Mouse (Mus musculus): ENCODE measurements around the gene Pdzd2. TPM values are rescaled to one million over a fixed set of nuclear protein-coding genes. Genes with fewer than 3 reads are reported as not detected.

The Pdzd2 gene
- polyA plus RNA-seq, 1 experiment = under 0.01 TPM

GRCm38 (mm10) chr15:12508765-12509377, 230.9 kb downstream of the Pdzd2 start:
- Histone ChIP-seq H3K9me3 (ENCODE audit: control insufficient read depth, low read length) (no peaks in the 10 kb centered on the region), H3K27me3 (ENCODE audit: control insufficient read depth) (no peaks in the 10 kb centered on the region), H3K36me3 (ENCODE audit: control insufficient read depth) (no peaks in the 10 kb centered on the region), H3K4me3 (replicated peaks) (no peak overlapping the region), H3K4me1 (ENCODE audit: control insufficient read depth) (no peaks in the 10 kb centered on the region)
- no peak for TF ChIP-seq TAL1 (IDR thresholded peaks at IDR 0.05; ENCODE audit: low read length)

- TF ChIP-seq GATA1 (IDR thresholded peaks at IDR 0.05; ENCODE audit: low read length) (no peak), TAL1 (IDR thresholded peaks at IDR 0.05; ENCODE audit: low read length) (no peak)
- Histone ChIP-seq H3K4me3 (replicated peaks) (no peak overlapping the region), H3K4me1 (ENCODE audit: control insufficient read depth) (no peaks in the 10 kb centered on the region), H3K27me3 (ENCODE audit: control insufficient read depth) (no peaks in the 10 kb centered on the region), H3K9me3 (ENCODE audit: control insufficient read depth, low read length) (no peaks in the 10 kb centered on the region), H3K36me3 (ENCODE audit: control insufficient read depth) (no peaks in the 10 kb centered on the region)
Measured at GRCm38 (mm10) chr15:12507523-12507922, 232.2 kb downstream of the Pdzd2 start.

GRCm38 (mm10) chr15:12506514-12506913, 233.2 kb downstream of the Pdzd2 start:
- no peaks in the 10 kb centered on the region for H3K27me3 ChIP-seq (ENCODE audit: control insufficient read depth)
- no peak for TF ChIP-seq GATA1 (IDR thresholded peaks at IDR 0.05; ENCODE audit: low read length)
- no peak for TF ChIP-seq TAL1 (IDR thresholded peaks at IDR 0.05; ENCODE audit: low read length)
- H3K36me3 ChIP-seq (ENCODE audit: control insufficient read depth) = no peaks in the 10 kb centered on the region
- no peaks in the 10 kb centered on the region for H3K4me1 ChIP-seq (ENCODE audit: control insufficient read depth)
- H3K9me3 ChIP-seq (ENCODE audit: control insufficient read depth, low read length) = no peaks in the 10 kb centered on the region
- H3K4me3 ChIP-seq (replicated peaks) = no peak overlapping the region

- Histone ChIP-seq H3K4me3 (replicated peaks) (no peak overlapping the region), H3K4me1 (ENCODE audit: control insufficient read depth) (no peaks in the 10 kb centered on the region), H3K36me3 (ENCODE audit: control insufficient read depth) (no peaks in the 10 kb centered on the region), H3K9me3 (ENCODE audit: control insufficient read depth, low read length) (no peaks in the 10 kb centered on the region), H3K27me3 (ENCODE audit: control insufficient read depth) (no peaks in the 10 kb centered on the region)
- TF ChIP-seq GATA1 (IDR thresholded peaks at IDR 0.05; ENCODE audit: low read length) (no peak), TAL1 (IDR thresholded peaks at IDR 0.05; ENCODE audit: low read length) (no peak)
Measured at GRCm38 (mm10) chr15:12506085-12506484, 233.6 kb downstream of the Pdzd2 start.

GRCm38 (mm10) chr15:12505556-12505955, 234.2 kb downstream of the Pdzd2 start:
- TF ChIP-seq GATA1 (IDR thresholded peaks at IDR 0.05; ENCODE audit: low read length) (no peak), TAL1 (IDR thresholded peaks at IDR 0.05; ENCODE audit: low read length) (no peak)
- no peaks in the 10 kb centered on the region for H3K4me1 ChIP-seq (ENCODE audit: control insufficient read depth)

GRCm38 (mm10) chr15:12503907-12504306, 235.8 kb downstream of the Pdzd2 start:
- Histone ChIP-seq H3K27me3 (ENCODE audit: control insufficient read depth) (no peaks in the 10 kb centered on the region), H3K4me3 (replicated peaks) (no peak overlapping the region), H3K9me3 (ENCODE audit: control insufficient read depth, low read length) (no peaks in the 10 kb centered on the region), H3K4me1 (ENCODE audit: control insufficient read depth) (no peaks in the 10 kb centered on the region), H3K36me3 (ENCODE audit: control insufficient read depth) (no peaks in the 10 kb centered on the region)
- TF ChIP-seq TAL1 (IDR thresholded peaks at IDR 0.05; ENCODE audit: low read length) = no peak
- no peak for TF ChIP-seq GATA1 (IDR thresholded peaks at IDR 0.05; ENCODE audit: low read length)

More at GRCm38 (mm10) chr15:12505556-12505955, 234.2 kb downstream of the Pdzd2 start:
- H3K4me3 ChIP-seq (replicated peaks) = no peak overlapping the region
- no peaks in the 10 kb centered on the region for H3K9me3 ChIP-seq (ENCODE audit: control insufficient read depth, low read length)
- no peaks in the 10 kb centered on the region for H3K36me3 ChIP-seq (ENCODE audit: control insufficient read depth)
- no peaks in the 10 kb centered on the region for H3K27me3 ChIP-seq (ENCODE audit: control insufficient read depth)

- Histone ChIP-seq H3K4me1 (ENCODE audit: control insufficient read depth) (no peaks in the 10 kb centered on the region), H3K27me3 (ENCODE audit: control insufficient read depth) (no peaks in the 10 kb centered on the region), H3K9me3 (ENCODE audit: control insufficient read depth, low read length) (no peaks in the 10 kb centered on the region), H3K4me3 (replicated peaks) (no peak overlapping the region), H3K36me3 (ENCODE audit: control insufficient read depth) (no peaks in the 10 kb centered on the region)
- TF ChIP-seq GATA1 (IDR thresholded peaks at IDR 0.05; ENCODE audit: low read length) = no peak
- no peak for TF ChIP-seq TAL1 (IDR thresholded peaks at IDR 0.05; ENCODE audit: low read length)
Measured at GRCm38 (mm10) chr15:12501924-12502548, 237.7 kb downstream of the Pdzd2 start.

GRCm38 (mm10) chr15:12500674-12501073, 239.1 kb downstream of the Pdzd2 start:
- Histone ChIP-seq H3K9me3 (ENCODE audit: control insufficient read depth, low read length) (no peaks in the 10 kb centered on the region), H3K36me3 (ENCODE audit: control insufficient read depth) (no peaks in the 10 kb centered on the region), H3K4me1 (ENCODE audit: control insufficient read depth) (no peaks in the 10 kb centered on the region), H3K4me3 (replicated peaks) (no peak overlapping the region), H3K27me3 (ENCODE audit: control insufficient read depth) (no peaks in the 10 kb centered on the region)
- TF ChIP-seq GATA1 (IDR thresholded peaks at IDR 0.05; ENCODE audit: low read length) (no peak), TAL1 (IDR thresholded peaks at IDR 0.05; ENCODE audit: low read length) (no peak)

GRCm38 (mm10) chr15:12494084-12494483, 245.6 kb downstream of the Pdzd2 start:
- Histone ChIP-seq H3K27me3 (ENCODE audit: control insufficient read depth) (no peaks in the 10 kb centered on the region), H3K36me3 (ENCODE audit: control insufficient read depth) (no peaks in the 10 kb centered on the region), H3K4me3 (replicated peaks) (no peak overlapping the region), H3K4me1 (ENCODE audit: control insufficient read depth) (no peaks in the 10 kb centered on the region), H3K9me3 (ENCODE audit: control insufficient read depth, low read length) (no peaks in the 10 kb centered on the region)
- TF ChIP-seq TAL1 (IDR thresholded peaks at IDR 0.05; ENCODE audit: low read length) (no peak), GATA1 (IDR thresholded peaks at IDR 0.05; ENCODE audit: low read length) (no peak)
